Mouse (Mus musculus): ENCODE results near the gene Gm281.

Gm281 gene

GRCm38 (mm10) chr14:13812801-13813479 lies 101.3 kb downstream of the Gm281 start:
- DNase-seq (ENCODE audit: low spot score) = no peak

GRCm38 (mm10) chr14:13790446-13790845 lies 123.8 kb downstream of the Gm281 start:
- DNase-seq (ENCODE audit: low spot score) = no peak

GRCm38 (mm10) chr14:13790001-13790400 lies 124.3 kb downstream of the Gm281 start:
- no peak for DNase-seq (ENCODE audit: low spot score)

DNA sequence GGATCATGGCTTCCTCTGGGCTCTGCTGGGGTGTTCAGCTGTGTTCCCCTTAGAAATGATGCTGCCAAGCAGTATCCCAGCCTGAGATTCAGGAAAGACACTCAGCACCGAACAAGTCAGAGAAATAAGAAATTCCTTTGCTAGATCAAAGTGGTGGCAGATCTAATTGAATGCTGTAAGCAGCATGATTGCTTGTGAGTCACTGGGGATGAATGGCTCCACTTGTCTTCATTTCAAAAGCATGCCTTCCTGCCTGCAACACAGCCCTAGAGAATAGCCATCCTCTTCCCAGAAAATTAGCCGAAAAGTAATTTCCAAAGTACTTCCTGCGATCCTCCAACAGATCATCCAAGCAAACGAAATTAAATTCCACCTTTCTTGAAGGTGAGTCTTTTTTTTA lies 131.3 kb downstream of the Gm281 start:
- DNase-seq (ENCODE audit: low spot score) = no peak

DNA sequence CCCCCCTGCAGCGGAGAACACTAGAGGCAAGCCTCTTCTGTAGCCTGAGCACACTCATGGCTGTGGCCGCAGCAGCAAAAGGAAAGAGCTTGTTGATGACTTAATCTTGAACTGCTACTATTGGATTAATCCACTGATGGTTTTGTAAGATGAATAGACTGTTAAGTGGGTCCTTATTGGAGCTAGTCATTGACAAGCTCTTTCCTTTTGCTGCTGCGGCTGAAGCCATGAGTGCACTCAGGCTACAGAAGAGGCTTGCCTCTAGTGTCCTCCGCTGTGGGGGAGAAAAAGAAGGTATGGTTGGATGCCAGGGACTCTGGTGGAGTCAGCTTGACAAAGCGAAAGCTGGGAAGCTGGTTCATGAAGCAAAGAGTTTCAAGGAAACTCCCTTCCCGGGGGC lies 135.9 kb downstream of the Gm281 start:
- no peak for DNase-seq (ENCODE audit: low spot score)

- DNase-seq (ENCODE audit: low spot score) = no peak
Observed at GRCm38 (mm10) chr14:13771163-13771562, 143.1 kb downstream of the Gm281 start.

DNA sequence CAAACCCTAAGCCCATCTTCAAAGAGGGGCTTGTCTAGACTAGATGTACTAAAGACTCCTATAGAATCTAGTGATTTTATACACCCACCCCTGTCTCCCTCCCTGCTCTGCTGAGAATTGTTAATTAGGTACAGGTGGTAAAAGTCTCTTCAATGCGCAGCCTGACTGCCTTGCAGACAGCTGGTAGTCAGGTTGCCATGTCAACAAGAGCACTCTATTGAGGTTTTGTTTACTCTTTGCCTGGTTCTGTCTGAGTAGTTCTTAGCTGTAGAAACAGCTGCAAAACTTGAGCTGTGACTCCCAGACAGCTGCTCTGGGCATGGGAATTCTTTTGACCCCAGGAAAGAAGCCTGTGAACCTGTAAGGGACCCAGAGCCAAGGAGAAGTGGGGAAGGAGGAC lies 143.6 kb downstream of the Gm281 start:
- no peak for DNase-seq (ENCODE audit: low spot score)
